Mouse (Mus musculus) heart, adult 18-20 months (tissue): ENCODE results near the gene Fiz1. TPM values are rescaled to one million over a fixed set of nuclear protein-coding genes. Genes with fewer than 3 reads are reported as not detected.

Experiments
- total RNA-seq, 2 experiments: library from RNA; stranded (reverse); gene quantifications; 2 replicates each; pipeline ENCODE4 v1.2.3; 2021

Gene Fiz1
- total RNA-seq, 2 experiments from 2014 or later, result 16.2 to 17.0 TPM

Other genes with a start within 250 kb of the Fiz1 start
- not detected for gene Fam71e2, start 243.4 kb downstream of the Fiz1 start, total RNA-seq
- gene Il11, start 231.8 kb downstream of the Fiz1 start, total RNA-seq, result not detected
- gene Tmem190, start 231.8 kb downstream of the Fiz1 start, total RNA-seq, result not detected
- gene Tmem238, start 225.0 kb downstream of the Fiz1 start, total RNA-seq, result 1 to 10 TPM; 2.4 to 5.4 TPM
- gene Rpl28, start 221.8 kb downstream of the Fiz1 start, total RNA-seq, result 100 to 1,000 TPM; 468 to 578 TPM
- 100 to 1,000 TPM in 1 of 2 experiments, 10 to 100 TPM in 1; 93.4 to 105 TPM for gene Ube2s, start 202.1 kb downstream of the Fiz1 start, total RNA-seq
- not detected for gene Shisa7, start 170.0 kb downstream of the Fiz1 start, total RNA-seq
- 1 to 10 TPM; 3.5 to 6.3 TPM for gene Isoc2b, start 144.4 kb downstream of the Fiz1 start, total RNA-seq
- gene Isoc2a, start 137.5 kb downstream of the Fiz1 start, total RNA-seq, result 10 to 100 TPM; 55.3 to 57.3 TPM
- gene Gm36210, start 108.2 kb downstream of the Fiz1 start, total RNA-seq, result not detected
- gene Zfp628, start 99.5 kb downstream of the Fiz1 start, total RNA-seq, result 1 to 10 TPM; 5.3 to 6.4 TPM
- 1 to 10 TPM; 4.2 to 6.1 TPM for gene Nat14, start 92.7 kb downstream of the Fiz1 start, total RNA-seq
- gene Ssc5d, start 88.9 kb downstream of the Fiz1 start, total RNA-seq, result 1 to 10 TPM; 2.0 to 2.4 TPM
- 10 to 100 TPM; 25.9 to 30.0 TPM for gene Sbk2, start 50.3 kb downstream of the Fiz1 start, total RNA-seq
- gene Sbk3, start 43.5 kb downstream of the Fiz1 start, total RNA-seq, result 10 to 100 TPM; 37.3 to 39.0 TPM
- gene Zfp579, start 18.5 kb downstream of the Fiz1 start, total RNA-seq, result 10 to 100 TPM; 11.0 to 12.6 TPM
- 10 to 100 TPM in 1 of 2 experiments, 1 to 10 TPM in 1; 9.2 to 11.8 TPM for gene Zfp524, start 282 bp downstream of the Fiz1 start, total RNA-seq
- gene Gm44973, start 799 bp upstream of the Fiz1 start, total RNA-seq, result not detected
- 10 to 100 TPM; 11.5 to 14.0 TPM for gene Zfp865, start 5.7 kb upstream of the Fiz1 start, total RNA-seq
- gene Ccdc106, start 5.9 kb upstream of the Fiz1 start, total RNA-seq, result under 1 TPM in 1 of 2 experiments, not detected in 1; 0.20 TPM
- gene 4632433K11Rik, start 19.4 kb upstream of the Fiz1 start, total RNA-seq, result not detected
- gene Zfp784, start 23.7 kb upstream of the Fiz1 start, total RNA-seq, result 1 to 10 TPM; 5.1 to 5.5 TPM
- 1 to 10 TPM; 4.2 TPM for gene Zfp580, start 36.8 kb upstream of the Fiz1 start, total RNA-seq
- gene U2af2, start 47.4 kb upstream of the Fiz1 start, total RNA-seq, result 10 to 100 TPM; 67.1 to 68.1 TPM
- 100 to 1,000 TPM; 183 to 191 TPM for gene Epn1, start 65.5 kb upstream of the Fiz1 start, total RNA-seq
- not detected for gene Rfpl4, start 102.3 kb upstream of the Fiz1 start, total RNA-seq
- gene Rasl2-9, start 111.3 kb upstream of the Fiz1 start, total RNA-seq, result 1 to 10 TPM; 7.5 to 8.3 TPM
- gene Vmn1r55, start 135.0 kb upstream of the Fiz1 start, total RNA-seq, result not detected
- not detected for gene Vmn1r56, start 182.1 kb upstream of the Fiz1 start, total RNA-seq
- not detected for gene Vmn1r57, start 203.8 kb upstream of the Fiz1 start, total RNA-seq